Mouse (Mus musculus) left cerebral cortex, postnatal 36 days (tissue): ENCODE data around the gene Gp1ba. TPM values are rescaled to one million over a fixed set of nuclear protein-coding genes. Genes with fewer than 3 reads are reported as not detected.

Source experiments
- DNase-seq, 2 experiments: peaks; one replicate each; pipeline ENCODE4 v3.0.0; 2021 to 2022; ENCODE audit warnings: low spot score in 2 of 2, mixed read lengths in 1 of 2
- intact Hi-C: fragments of 180-260 bp; cut with DNase I; formaldehyde crosslinking; loops from one replicate; pipeline ENCODE4 v1.15.1; 2025
- total RNA-seq, 2 experiments: library from RNA; stranded (reverse); gene quantifications; 2 replicates each; pipeline ENCODE4 v1.2.3; 2021

The Gp1ba gene
- total RNA-seq, 2 experiments from 2014 or later = not detected

GRCm38 (mm10) chr11:70664741-70665140 is 25.8 kb downstream of the Gp1ba start:
- DNase-seq = no peak
- intact Hi-C loops = no loop called here

GRCm38 (mm10) chr11:70666687-70667086 is 27.8 kb downstream of the Gp1ba start:
- no peak for DNase-seq
- intact Hi-C loops = no loop called here

- intact Hi-C loops = loop anchor here (2.0 kb wide), 1 partner anchor 13 kb away; the partner anchor contains the start of gene Pfn1
- no peak for DNase-seq
Measured at GRCm38 (mm10) chr11:70667271-70668150, 28.6 kb downstream of the Gp1ba start.

- peak in 1 of 2 experiments; percentile 85 for DNase-seq
- intact Hi-C loops = loop anchor here (2.0 kb wide), 1 partner anchor 14 kb away; the partner anchor contains the start of gene Pfn1
Measured at GRCm38 (mm10) chr11:70668335-70668770, 29.4 kb downstream of the Gp1ba start.

- intact Hi-C loops = loop anchor here (1.0 to 2.0 kb wide), 2 partner anchors 14 to 18 kb away; partner anchors contain the start of gene Pfn1
- DNase-seq = peak; percentile 96 to 98
Measured at GRCm38 (mm10) chr11:70668771-70669505, 30.0 kb downstream of the Gp1ba start, which contains the start of gene Spag7. TSS of gene Spag7 (minus strand) at chr11:70669416.

- peak; percentile 57 to 61 for DNase-seq
- intact Hi-C loops = loop anchor here (1.0 to 2.0 kb wide), 2 partner anchors 15 to 18 kb away; partner anchors contain the start of gene Pfn1
Measured at GRCm38 (mm10) chr11:70669582-70670345, 30.8 kb downstream of the Gp1ba start.

GRCm38 (mm10) chr11:70670483-70670882 is 31.6 kb downstream of the Gp1ba start:
- DNase-seq = no peak
- intact Hi-C loops = no loop called here

- no peak for DNase-seq
- intact Hi-C loops = no loop called here
Measured at GRCm38 (mm10) chr11:70671333-70672047, 32.6 kb downstream of the Gp1ba start.

GRCm38 (mm10) chr11:70674014-70674413 is 35.1 kb downstream of the Gp1ba start:
- DNase-seq = no peak
- intact Hi-C loops = no loop called here

GRCm38 (mm10) chr11:70674501-70674900 is 35.6 kb downstream of the Gp1ba start:
- intact Hi-C loops = no loop called here
- no peak for DNase-seq

- intact Hi-C loops = no loop called here
Measured at GRCm38 (mm10) chr11:70678092-70678491, 39.2 kb downstream of the Gp1ba start.

GRCm38 (mm10) chr11:70678576-70678975 is 39.7 kb downstream of the Gp1ba start:
- no peak for DNase-seq
- intact Hi-C loops = no loop called here

More at GRCm38 (mm10) chr11:70678092-70678491, 39.2 kb downstream of the Gp1ba start:
- no peak for DNase-seq

GRCm38 (mm10) chr11:70679361-70679760 is 40.4 kb downstream of the Gp1ba start:
- intact Hi-C loops = no loop called here
- no peak for DNase-seq

- DNase-seq = no peak
- intact Hi-C loops = no loop called here
Measured at GRCm38 (mm10) chr11:70679894-70680293, 41.0 kb downstream of the Gp1ba start.

- no peak for DNase-seq
- intact Hi-C loops = no loop called here
Measured at GRCm38 (mm10) chr11:70681170-70681569, 42.2 kb downstream of the Gp1ba start.

GRCm38 (mm10) chr11:70681897-70682581 is 43.1 kb downstream of the Gp1ba start:
- intact Hi-C loops = no loop called here
- DNase-seq = no peak

- no peak for DNase-seq
- intact Hi-C loops = no loop called here
Measured at GRCm38 (mm10) chr11:70683640-70684039, 44.7 kb downstream of the Gp1ba start.

GRCm38 (mm10) chr11:70686901-70687566 is 48.1 kb downstream of the Gp1ba start:
- intact Hi-C loops = loop anchor here (1.0 to 5.0 kb wide), 3 partner anchors 14 to 70 kb away; partner anchors contain the start of genes Inca1, Kif1c and Spag7
- peak; percentile 64 to 80 for DNase-seq
